Comparison of ENCODE assay signal across 11 mouse cellular contexts in the genomic region with DNA sequence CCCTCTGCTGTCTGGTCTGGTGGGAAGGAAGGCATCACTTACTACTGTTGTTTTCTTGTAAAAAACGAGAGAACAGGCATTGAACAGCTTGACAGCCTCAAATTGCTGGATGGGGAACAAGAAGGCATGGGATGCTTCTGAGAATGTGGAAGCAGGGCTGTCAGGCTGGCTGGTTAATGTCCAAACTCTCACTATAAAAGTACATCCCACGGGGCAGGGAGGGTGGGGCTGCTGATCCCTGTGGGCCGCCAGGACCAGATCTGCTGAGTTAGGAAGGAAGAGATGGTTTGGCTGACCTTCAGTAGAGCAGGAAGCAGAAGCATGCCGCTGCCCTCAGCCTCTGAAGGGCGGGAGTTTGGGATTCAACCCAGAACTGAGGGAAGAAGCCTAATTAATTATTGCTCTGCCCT. TPM values are rescaled to one million over a fixed set of nuclear protein-coding genes. Genes with fewer than 3 reads are reported as not detected.
DNase-seq lines count a peak whose midpoint lies in the region; ATAC-seq and TF ChIP-seq lines count a peak whose summit lies in the region.
"Had no signal": no experiment of that assay in that cellular context is flagged by ENCODE, and none has a peak within 500 bp of the region (broad histone marks: within the 10 kb centered on the region; RNA-seq: fewer than 3 reads in every experiment).

No protein-coding gene starts in this region.

- peaks cover 31% of the 10 kb centered on the region for H3K4me1 ChIP-seq in stomach, postnatal 0 days (replicated peaks; ENCODE audit: control insufficient read depth, insufficient read depth)

- peak overlapping the region; percentile 27; the same call in 1 of the 2 replicates for H3K9ac ChIP-seq in stomach, postnatal 0 days (ENCODE audit: low read length)
- H3K9ac ChIP-seq: embryonic facial prominence, embryonic 12.5 days had no signal

- ATAC-seq in stomach, postnatal 0 days (ENCODE audit: low FRiP score, low TSS enrichment) = peak; percentile 55; the same call in 1 of the 2 replicates
- no peak for ATAC-seq in frontal cortex, adult (ENCODE audit: low TSS enrichment)

- no peak; the same call in 1 of the 2 replicates for TF ChIP-seq CTCF in stomach, postnatal 0 days (IDR thresholded peaks at IDR 0.05; ENCODE audit: low read depth)

- no peak overlapping the region for H3K4me2 ChIP-seq in stomach, postnatal 0 days (replicated peaks; ENCODE audit: low read depth)
- H3K4me2 ChIP-seq: embryonic facial prominence, embryonic 12.5 days had no signal

- peak overlapping the region; percentile 90 for H3K27ac ChIP-seq in stomach, postnatal 0 days (replicated peaks)
- H3K27ac ChIP-seq: embryonic facial prominence, embryonic 12.5 days had no signal

- H3K36me3 ChIP-seq in stomach, postnatal 0 days (ENCODE audit: control insufficient read depth, insufficient read depth, low read length) = no peaks in the 10 kb centered on the region
- H3K36me3 ChIP-seq: embryonic facial prominence, embryonic 12.5 days had no signal

- H3K27me3 ChIP-seq in stomach, postnatal 0 days (ENCODE audit: control insufficient read depth, insufficient read depth, low read length) = no peaks in the 10 kb centered on the region

- no peak overlapping the region for H3K4me3 ChIP-seq in stomach, postnatal 0 days (ENCODE audit: low read depth, low read length)
- H3K4me3 ChIP-seq: embryonic facial prominence, embryonic 12.5 days; megakaryocyte, embryonic 14.5 days had no signal

- TF ChIP-seq EP300 in stomach, postnatal 0 days (optimal IDR thresholded peaks at IDR 0.05) = no peak

- whole genome bisulfite sequencing in stomach, postnatal 0 days = 9% methylated on average over 5 of the region's 5 CpGs

- no peaks in the 10 kb centered on the region for H3K9me3 ChIP-seq in stomach, postnatal 0 days (ENCODE audit: control insufficient read depth, low read length)
- H3K9me3 ChIP-seq: embryonic facial prominence, embryonic 12.5 days; megakaryocyte, embryonic 14.5 days had no signal

- peak; percentile 54 for DNase-seq in adrenal gland, adult 8-10 months
- DNase-seq in adrenal gland, adult 18-20 months (ENCODE audit: low spot score in 2 of 2) = no peak
- peak; percentile 44 for DNase-seq in testis, postnatal 10 days (ENCODE audit: low spot score)
- no peak for DNase-seq in testis, postnatal 14 days (ENCODE audit: low spot score)
- peak; percentile 38 for DNase-seq in liver
- peak; percentile 62 for DNase-seq in stomach, postnatal 0 days (ENCODE audit: low spot score)
- no peak for DNase-seq in left cerebral cortex, adult 18-20 months (ENCODE audit: low spot score in 2 of 2)

RNA-seq across cellular contexts. Expression of gene Golt1a, which starts 58.0 kb away (rescaled TPM):
- total RNA-seq in adrenal gland, adult 8-10 months (2022) = 1 to 10 TPM in 2 of 4 experiments, not detected in 2; 1.2 to 1.9 TPM
- total RNA-seq in adrenal gland, adult 18-20 months (2021) = 1 to 10 TPM in 1 of 2 experiments, under 1 TPM in 1; 0.96 to 1.2 TPM
- polyA plus RNA-seq in stomach, postnatal 0 days (2015; fragmentation: Nextera tagmentation; extraction: Ambion mirVana) = 7.6 and 10.8 TPM in 2 replicates
- total RNA-seq in left cerebral cortex, adult 18-20 months (2021) = 1 to 10 TPM in 1 of 2 experiments, not detected in 1; 1.1 TPM
- polyA plus RNA-seq: embryonic facial prominence, embryonic 12.5 days; spleen, adult 2 months had no signal

Comparison
In these comparisons a context has a peak if more than half of its experiments do, and no peak if none do; other contexts are left out.
1. DNase-seq: peak in adrenal gland, adult 8-10 months (single experiment), testis, postnatal 10 days (single experiment), liver (single experiment) and stomach, postnatal 0 days (single experiment); none in adrenal gland, adult 18-20 months (0 of 2), testis, postnatal 14 days (single experiment) and left cerebral cortex, adult 18-20 months (0 of 2).